Mouse (Mus musculus) midbrain, embryonic 11.5 days (tissue): ENCODE data around the gene Ehbp1. TPM values are rescaled to one million over a fixed set of nuclear protein-coding genes. Genes with fewer than 3 reads are reported as not detected.

ENCODE experiments used
- ATAC-seq: fragments of 200-750 bp; cut with Nextera tagmentation; 2 replicates; pipeline ENCODE4 v1.8.0; 2017; ENCODE audit warnings: moderate TSS enrichment, moderate library complexity; ENCODE audit not compliant: low FRiP score
- DNase-seq: peaks from one replicate; pipeline ENCODE4 v3.0.0; 2015; ENCODE audit warnings: low spot score; ENCODE audit errors: missing footprints
- H3K27ac ChIP-seq: fragments of 300-500 bp; sonication (generic); 2 replicates; pipeline ENCODE4 v1.5.1; 2014; ENCODE audit warnings: low read depth, low read length
- H3K27me3 ChIP-seq: fragments of 300-500 bp; sonication (generic); 2 replicates; pipeline ENCODE4 v1.6.1; 2014; ENCODE audit warnings: mild to moderate bottlenecking, low read length, moderate library complexity, mixed read lengths; ENCODE audit not compliant: control insufficient read depth, insufficient read depth
- H3K36me3 ChIP-seq: fragments of 300-500 bp; sonication (generic); 2 replicates; pipeline ENCODE4 v1.6.1; 2014; ENCODE audit warnings: mild to moderate bottlenecking, low read length, moderate library complexity, mixed read lengths; ENCODE audit not compliant: control insufficient read depth, insufficient read depth
- H3K4me1 ChIP-seq: fragments of 300-500 bp; sonication (generic); 2 replicates; pipeline ENCODE4 v1.6.1; 2014; ENCODE audit warnings: low read length; ENCODE audit not compliant: control insufficient read depth, insufficient read depth
- H3K4me2 ChIP-seq: fragments of 300-500 bp; sonication (generic); 2 replicates; pipeline ENCODE4 v1.6.1; 2014; ENCODE audit warnings: mild to moderate bottlenecking, moderate library complexity
- H3K4me3 ChIP-seq: fragments of 300-500 bp; sonication (generic); 2 replicates; pipeline ENCODE4 v1.5.1; 2014; ENCODE audit warnings: low read depth, low read length
- H3K9ac ChIP-seq: fragments of 300-500 bp; sonication (generic); 2 replicates; pipeline ENCODE4 v1.6.1; 2014; ENCODE audit warnings: low read length
- H3K9me3 ChIP-seq: fragments of 300-500 bp; sonication (generic); 2 replicates; pipeline ENCODE4 v1.6.1; 2016; ENCODE audit warnings: low read length; ENCODE audit not compliant: control insufficient read depth
- WGBS: fragments of 180-500 bp; shearing (Covaris S2); extraction: QIAGEN DNeasy Blood & Tissue Kit; methylation state at CpG from one replicate; pipeline ENCODE4 v1.1.7; 2014; 5-methylcytosine and 5-hydroxymethylcytosine counted together
- polyA plus RNA-seq: library from polyadenylated mRNA; unstranded; fragments of >200 nt; fragmentation: Nextera tagmentation; extraction: Ambion mirVana; gene quantifications from 2 replicates; pipeline ENCODE4 v1.2.1, GENCODE M21; 2014

Ehbp1 gene
- polyA plus RNA-seq, 1 experiment from 2014 or later, result 17.1 TPM

DNA sequence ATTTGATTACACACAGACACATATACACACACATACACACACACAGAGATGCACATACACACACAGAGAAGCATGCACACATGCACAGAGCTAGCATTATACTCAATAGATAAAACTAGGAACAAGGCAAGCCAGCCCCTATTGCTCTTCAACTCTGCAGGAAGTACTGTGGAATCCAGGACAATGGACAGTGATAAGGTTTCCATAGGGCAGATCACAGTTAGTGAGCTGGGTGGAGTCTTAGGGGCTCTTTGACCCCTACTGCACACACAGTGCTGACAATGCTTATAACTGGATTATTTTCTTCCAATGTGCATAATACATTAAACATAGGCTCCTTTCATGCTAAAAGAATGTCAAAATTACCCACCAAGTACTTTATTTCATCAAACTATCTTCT, 75.1 kb downstream of the Ehbp1 start:
- ATAC-seq (no peak), DNase-seq (peak; percentile 68)
- Histone ChIP-seq H3K27me3 (no peaks in the 10 kb centered on the region), H3K27ac (no peak overlapping the region), H3K9ac (no peak overlapping the region), H3K4me1 (no peaks in the 10 kb centered on the region), H3K4me3 (no peak overlapping the region), H3K9me3 (no peaks in the 10 kb centered on the region), H3K4me2 (no peak overlapping the region), H3K36me3 (no peaks in the 10 kb centered on the region)

DNA sequence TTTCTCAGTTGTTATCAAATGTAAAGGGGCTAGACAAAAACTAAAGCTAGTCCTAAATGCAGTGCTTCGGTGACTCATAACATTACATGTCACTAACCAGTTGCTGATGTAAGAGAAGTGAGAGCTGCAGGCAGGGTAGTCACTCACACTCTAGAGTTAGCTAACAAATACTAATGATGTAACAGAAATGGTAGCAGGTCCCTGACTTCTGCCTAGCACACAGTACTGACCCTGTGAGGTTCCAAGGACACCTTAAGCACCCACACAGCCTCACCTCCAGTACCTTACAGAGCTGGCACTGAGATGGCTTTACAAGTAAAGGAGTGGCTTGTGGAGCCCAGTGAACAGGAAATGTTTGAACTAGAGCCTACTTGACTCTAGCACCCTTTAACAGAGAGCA, 86.7 kb downstream of the Ehbp1 start:
- H3K9me3 ChIP-seq, result no peaks in the 10 kb centered on the region
- H3K27me3 ChIP-seq, result no peaks in the 10 kb centered on the region
- H3K4me3 ChIP-seq, result no peak overlapping the region
- DNase-seq, result no peak
- no peaks in the 10 kb centered on the region for H3K36me3 ChIP-seq
- no peak overlapping the region for H3K27ac ChIP-seq
- no peaks in the 10 kb centered on the region for H3K4me1 ChIP-seq
- no peak overlapping the region for H3K4me2 ChIP-seq
- no peak overlapping the region for H3K9ac ChIP-seq
- WGBS, result 96% methylated on average over 1 of the region's 1 CpGs
- ATAC-seq, result no peak

DNA sequence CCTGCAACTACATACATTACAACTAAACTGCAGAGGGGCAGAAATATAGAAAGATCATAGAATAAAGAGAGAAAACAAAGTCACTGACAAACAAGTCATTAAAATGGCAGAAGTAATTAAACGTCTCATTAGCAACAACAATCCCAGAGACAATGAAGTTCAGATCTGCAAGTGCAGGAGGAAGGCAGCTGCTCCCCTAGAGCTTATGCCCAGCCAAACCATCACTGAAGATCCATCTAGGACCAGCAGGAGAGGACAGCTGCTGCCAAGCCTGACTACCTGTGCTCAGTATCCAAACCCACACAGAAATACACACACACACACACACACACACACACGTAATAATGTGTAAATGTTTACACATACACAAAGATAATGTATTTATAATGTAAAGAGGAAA, 92.7 kb downstream of the Ehbp1 start:
- Histone ChIP-seq H3K27me3 (no peaks in the 10 kb centered on the region), H3K4me3 (no peak overlapping the region), H3K4me2 (no peak overlapping the region), H3K9ac (no peak overlapping the region), H3K27ac (no peak overlapping the region), H3K4me1 (no peaks in the 10 kb centered on the region), H3K36me3 (no peaks in the 10 kb centered on the region), H3K9me3 (no peaks in the 10 kb centered on the region)
- no peak for ATAC-seq
- WGBS, result 83% methylated on average over 2 of the region's 2 CpGs
- DNase-seq, result no peak

DNA sequence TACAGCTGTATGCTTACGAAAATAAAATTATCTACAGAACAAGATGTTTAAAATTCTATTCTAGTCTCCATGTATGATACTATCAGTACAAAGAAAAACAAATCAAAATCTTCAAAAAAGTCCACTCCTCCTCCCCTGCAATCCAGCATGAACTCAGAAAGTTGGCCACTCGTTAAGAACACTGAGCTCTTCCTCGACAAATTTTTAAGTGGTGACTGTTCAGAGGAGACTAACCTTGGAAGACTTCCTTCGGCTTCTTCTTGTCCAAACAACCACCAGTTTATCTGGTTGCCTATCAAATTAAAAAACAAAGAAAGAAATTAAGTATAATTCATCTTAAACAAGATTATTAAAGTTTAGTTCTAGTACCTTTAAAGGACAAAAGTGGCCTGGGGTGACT, 94.4 kb downstream of the Ehbp1 start:
- WGBS, result 84% methylated on average over 4 of the region's 4 CpGs
- no peak for ATAC-seq
- H3K9me3 ChIP-seq, result no peaks in the 10 kb centered on the region

DNA sequence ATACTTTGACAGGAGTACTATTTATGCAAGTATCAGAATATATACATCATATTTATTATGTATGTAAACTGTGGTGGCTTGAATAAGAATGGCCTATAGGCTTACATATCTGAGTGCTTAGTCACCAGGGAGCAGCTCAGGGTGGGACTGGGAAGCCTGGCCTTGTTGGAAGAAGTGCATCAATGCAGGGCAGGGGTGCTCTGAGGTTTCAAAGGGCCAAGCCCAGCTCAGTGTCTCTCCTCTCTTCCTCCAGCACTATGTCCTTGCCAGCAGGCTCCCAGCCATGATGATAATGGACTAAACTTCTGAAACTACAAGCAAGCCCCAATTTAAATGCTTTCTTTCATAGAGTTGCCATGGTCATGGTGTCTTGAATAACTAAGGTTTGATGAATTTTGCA, 95.0 kb downstream of the Ehbp1 start:
- ATAC-seq (no peak), DNase-seq (peak; percentile 54)
- H3K27ac ChIP-seq, result no peak overlapping the region

More for the DNA sequence above, 94.4 kb downstream of the Ehbp1 start:
- Histone ChIP-seq H3K4me1 (no peaks in the 10 kb centered on the region), H3K36me3 (no peaks in the 10 kb centered on the region), H3K27me3 (no peaks in the 10 kb centered on the region), H3K4me2 (no peak overlapping the region), H3K27ac (no peak overlapping the region), H3K4me3 (no peak overlapping the region), H3K9ac (no peak overlapping the region)
- peak; percentile 41 for DNase-seq

DNA sequence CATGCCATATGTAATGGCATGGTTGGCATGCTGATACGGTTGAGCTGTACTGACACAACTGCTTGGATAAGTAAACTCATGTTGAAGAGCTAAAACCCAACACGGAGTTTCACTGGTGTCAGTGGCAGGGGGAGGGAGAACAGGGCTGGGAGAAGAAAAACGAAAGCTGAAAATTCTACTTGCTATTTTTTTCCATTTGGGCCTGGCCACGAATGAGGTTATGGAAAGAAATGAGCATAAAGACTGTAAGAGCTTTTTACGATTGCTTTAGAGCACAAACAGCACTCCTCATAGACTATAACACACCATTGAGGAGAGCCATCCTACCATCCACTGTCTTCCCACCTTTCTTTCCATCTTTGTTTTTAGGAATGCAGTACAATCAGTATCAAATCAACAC, 106.5 kb downstream of the Ehbp1 start:
- 92% methylated on average over 5 of the region's 5 CpGs for WGBS
- Histone ChIP-seq H3K27me3 (no peaks in the 10 kb centered on the region), H3K9ac (no peak overlapping the region), H3K9me3 (no peaks in the 10 kb centered on the region), H3K27ac (no peak overlapping the region), H3K4me1 (no peaks in the 10 kb centered on the region), H3K4me2 (no peak overlapping the region), H3K4me3 (no peak overlapping the region), H3K36me3 (no peaks in the 10 kb centered on the region)
- peak; percentile 19 for DNase-seq
- no peak for ATAC-seq

More for the DNA sequence above, 95.0 kb downstream of the Ehbp1 start:
- Histone ChIP-seq H3K4me2 (no peak overlapping the region), H3K9ac (no peak overlapping the region), H3K4me3 (no peak overlapping the region), H3K9me3 (no peaks in the 10 kb centered on the region), H3K4me1 (no peaks in the 10 kb centered on the region), H3K27me3 (no peaks in the 10 kb centered on the region), H3K36me3 (no peaks in the 10 kb centered on the region)

DNA sequence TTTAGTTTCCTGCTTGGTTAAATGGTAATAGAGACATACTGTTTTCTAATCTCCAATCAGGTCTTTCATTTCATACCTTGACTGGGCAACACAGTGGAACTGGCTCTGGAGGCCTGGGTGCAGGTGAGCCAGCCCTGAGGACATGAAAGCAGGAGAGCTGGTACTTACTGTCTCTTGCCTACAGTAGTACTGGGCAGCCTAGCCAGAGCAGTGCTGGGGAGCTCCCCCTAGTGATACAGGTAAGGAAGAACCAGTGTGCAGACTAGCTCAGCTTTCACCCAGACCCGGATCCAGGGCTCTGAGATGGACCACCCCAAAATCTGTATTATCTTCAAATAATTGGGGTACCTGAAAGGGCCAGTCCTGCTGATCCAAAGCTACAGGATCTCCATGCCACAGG, 107.4 kb downstream of the Ehbp1 start:
- peak; percentile 54; the same call in 1 of the 2 replicates for ATAC-seq

DNA sequence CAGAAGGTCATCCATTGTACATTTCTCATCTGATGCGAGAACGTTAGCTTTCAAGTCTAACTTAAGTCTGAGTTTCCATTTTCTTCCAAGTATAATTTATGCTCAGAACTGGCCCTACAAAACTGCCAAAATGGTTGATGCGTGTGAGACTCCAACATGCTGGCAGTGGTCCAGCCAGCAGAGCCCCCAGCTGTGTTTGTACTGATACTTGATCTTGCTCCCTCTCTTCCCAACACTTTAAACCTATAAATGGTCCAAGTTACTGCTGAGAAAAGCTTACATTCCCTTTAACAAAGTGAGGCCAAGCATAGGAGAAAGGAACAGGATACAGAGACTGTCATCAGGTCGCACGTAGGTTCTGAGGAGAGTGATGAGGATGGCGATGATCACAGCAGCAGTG, 111.2 kb downstream of the Ehbp1 start:
- Histone ChIP-seq H3K9me3 (no peaks in the 10 kb centered on the region), H3K9ac (no peak overlapping the region), H3K4me1 (no peaks in the 10 kb centered on the region), H3K4me2 (no peak overlapping the region), H3K27me3 (no peaks in the 10 kb centered on the region), H3K4me3 (no peak overlapping the region), H3K27ac (no peak overlapping the region), H3K36me3 (no peaks in the 10 kb centered on the region)
- 89% methylated on average over 6 of the region's 6 CpGs for WGBS
- DNase-seq (no peak), ATAC-seq (no peak)

More for the DNA sequence above, 107.4 kb downstream of the Ehbp1 start:
- Histone ChIP-seq H3K4me3 (no peak overlapping the region), H3K9ac (no peak overlapping the region), H3K36me3 (no peaks in the 10 kb centered on the region), H3K4me1 (no peaks in the 10 kb centered on the region), H3K27me3 (no peaks in the 10 kb centered on the region), H3K4me2 (no peak overlapping the region), H3K9me3 (no peaks in the 10 kb centered on the region), H3K27ac (no peak overlapping the region)
- peak; percentile 44 for DNase-seq
- WGBS, result 44% methylated on average over 1 of the region's 1 CpGs

DNA sequence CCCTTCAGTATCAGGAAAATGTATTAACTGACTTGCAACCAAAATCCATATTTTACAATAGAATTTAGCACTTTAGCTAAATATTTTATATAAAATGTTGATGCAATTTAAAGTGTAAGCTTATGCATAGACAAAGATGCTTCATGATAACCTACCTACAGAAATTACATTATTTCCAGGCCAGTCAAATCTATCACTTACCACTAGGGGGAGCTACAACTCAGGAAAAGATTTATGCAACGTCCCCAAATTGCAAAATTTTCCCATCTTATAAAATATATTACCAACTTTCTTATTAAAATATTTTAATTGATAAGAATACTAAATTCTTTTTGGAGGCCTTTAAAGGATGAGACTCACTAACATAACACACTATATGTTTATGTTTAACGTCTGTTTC, 116.5 kb downstream of the Ehbp1 start:
- Histone ChIP-seq H3K27ac (no peak overlapping the region), H3K9ac (no peak overlapping the region), H3K4me3 (no peak overlapping the region), H3K36me3 (no peaks in the 10 kb centered on the region), H3K4me1 (no peaks in the 10 kb centered on the region), H3K4me2 (no peak overlapping the region), H3K9me3 (no peaks in the 10 kb centered on the region), H3K27me3 (no peaks in the 10 kb centered on the region)
- ATAC-seq (no peak), DNase-seq (peak; percentile 90)
- 49% methylated on average over 2 of the region's 2 CpGs for WGBS

DNA sequence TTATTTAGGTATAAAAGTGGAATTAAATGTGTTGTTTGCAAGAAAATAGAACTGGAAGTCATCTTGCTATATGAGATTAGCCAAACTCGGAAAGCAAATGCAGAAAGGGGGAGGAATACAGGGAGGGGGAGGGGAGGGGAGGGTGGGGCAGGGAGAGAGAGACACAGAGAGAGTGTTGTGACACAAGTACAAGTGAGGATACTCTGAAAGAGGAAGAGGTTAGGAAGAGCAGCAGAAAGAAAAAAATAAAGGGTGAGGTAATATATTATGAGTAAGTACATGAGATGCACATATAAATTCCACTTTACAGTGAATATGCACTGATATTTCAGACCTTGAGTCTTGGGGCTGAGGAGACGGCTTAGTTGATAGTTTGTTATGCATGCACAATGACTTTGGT, 123.9 kb downstream of the Ehbp1 start:
- Histone ChIP-seq H3K4me1 (peaks cover 5% of the 10 kb centered on the region), H3K27ac (no peak overlapping the region), H3K9me3 (no peaks in the 10 kb centered on the region), H3K4me3 (no peak overlapping the region), H3K9ac (no peak overlapping the region), H3K4me2 (no peak overlapping the region), H3K36me3 (no peaks in the 10 kb centered on the region), H3K27me3 (no peaks in the 10 kb centered on the region)
- DNase-seq (no peak), ATAC-seq (no peak)
- 71% methylated on average over 2 of the region's 2 CpGs for WGBS
